Mouse (Mus musculus): Measurements from ENCODE around the gene Pten.

Gene Pten

GRCm38 (mm10) chr19:32756900-32757725 is at the start of gene Pten:
Gene Pten (plus strand): TSS chr19:32757497.
- in situ Hi-C loops (cut with MboI; ENCODE audit: low sequenced_read_pairs) = loop anchor here (10.0 kb wide), 2 partner anchors 198 to 468 kb away; no protein-coding TSS in a partner anchor

- in situ Hi-C loops (cut with MboI; ENCODE audit: low sequenced_read_pairs) = no loop called here
These were observed 48.3 kb upstream of the Pten start for GRCm38 (mm10) chr19:32708996-32709395.

GRCm38 (mm10) chr19:32710288-32710687 is 47.0 kb upstream of the Pten start:
- in situ Hi-C loops (cut with MboI; ENCODE audit: low sequenced_read_pairs) = loop anchor here (10.0 kb wide), 1 partner anchor 515 kb away; no protein-coding TSS in a partner anchor

- in situ Hi-C loops (cut with MboI; ENCODE audit: low sequenced_read_pairs) = loop anchor here (10.0 kb wide), 1 partner anchor 513 kb away; no protein-coding TSS in a partner anchor
These were observed 45.3 kb upstream of the Pten start for GRCm38 (mm10) chr19:32711761-32712541.

GRCm38 (mm10) chr19:32712588-32713042 is 44.7 kb upstream of the Pten start:
- in situ Hi-C loops (cut with MboI; ENCODE audit: low sequenced_read_pairs) = loop anchor here (10.0 kb wide), 1 partner anchor 512 kb away; no protein-coding TSS in a partner anchor

- in situ Hi-C loops (cut with MboI; ENCODE audit: low sequenced_read_pairs) = loop anchor here (10.0 kb wide), 1 partner anchor 511 kb away; no protein-coding TSS in a partner anchor
These were observed 43.8 kb upstream of the Pten start for GRCm38 (mm10) chr19:32713471-32713870.

GRCm38 (mm10) chr19:32715201-32715600 is 42.1 kb upstream of the Pten start:
- in situ Hi-C loops (cut with MboI; ENCODE audit: low sequenced_read_pairs) = loop anchor here (5.0 to 10.0 kb wide), 2 partner anchors 510 to 647 kb away; no protein-coding TSS in a partner anchor

- in situ Hi-C loops (cut with MboI; ENCODE audit: low sequenced_read_pairs) = loop anchor here (5.0 to 10.0 kb wide), 2 partner anchors 509 to 647 kb away; no protein-coding TSS in a partner anchor
These were observed 41.6 kb upstream of the Pten start for GRCm38 (mm10) chr19:32715681-32716080.

- in situ Hi-C loops (cut with MboI; ENCODE audit: low sequenced_read_pairs) = loop anchor here (5.0 to 10.0 kb wide), 2 partner anchors 507 to 645 kb away; no protein-coding TSS in a partner anchor
These were observed 39.7 kb upstream of the Pten start for GRCm38 (mm10) chr19:32717590-32717989.

- in situ Hi-C loops (cut with MboI; ENCODE audit: low sequenced_read_pairs) = no loop called here
These were observed 37.0 kb upstream of the Pten start for GRCm38 (mm10) chr19:32720319-32720718.

- in situ Hi-C loops (cut with MboI; ENCODE audit: low sequenced_read_pairs) = no loop called here
These were observed 33.5 kb upstream of the Pten start for GRCm38 (mm10) chr19:32723817-32724216.

- in situ Hi-C loops (cut with MboI; ENCODE audit: low sequenced_read_pairs) = no loop called here
These were observed 30.6 kb upstream of the Pten start for GRCm38 (mm10) chr19:32726451-32727325.

GRCm38 (mm10) chr19:32729785-32730184 is 27.5 kb upstream of the Pten start:
- in situ Hi-C loops (cut with MboI; ENCODE audit: low sequenced_read_pairs) = loop anchor here (10.0 kb wide), 1 partner anchor 505 kb away; no protein-coding TSS in a partner anchor

GRCm38 (mm10) chr19:32732922-32733321 is 24.4 kb upstream of the Pten start:
- in situ Hi-C loops (cut with MboI; ENCODE audit: low sequenced_read_pairs) = loop anchor here (10.0 kb wide), 1 partner anchor 502 kb away; no protein-coding TSS in a partner anchor

GRCm38 (mm10) chr19:32737844-32738243 is 19.5 kb upstream of the Pten start:
- in situ Hi-C loops (cut with MboI; ENCODE audit: low sequenced_read_pairs) = loop anchor here (10.0 kb wide), 1 partner anchor 497 kb away; no protein-coding TSS in a partner anchor

- in situ Hi-C loops (cut with MboI; ENCODE audit: low sequenced_read_pairs) = loop anchor here (10.0 kb wide), 1 partner anchor 495 kb away; no protein-coding TSS in a partner anchor
These were observed 17.6 kb upstream of the Pten start, which contains the start of gene Atad1 for GRCm38 (mm10) chr19:32739686-32740085. Gene Atad1 (minus strand): TSS chr19:32739786.

- in situ Hi-C loops (cut with MboI; ENCODE audit: low sequenced_read_pairs) = no loop called here
These were observed 16.5 kb upstream of the Pten start for GRCm38 (mm10) chr19:32740641-32741345.

- in situ Hi-C loops (cut with MboI; ENCODE audit: low sequenced_read_pairs) = no loop called here
These were observed 7.9 kb upstream of the Pten start for GRCm38 (mm10) chr19:32749425-32749824.

GRCm38 (mm10) chr19:32752357-32752756 is 4.9 kb upstream of the Pten start:
- in situ Hi-C loops (cut with MboI; ENCODE audit: low sequenced_read_pairs) = loop anchor here (10.0 kb wide), 2 partner anchors 202 to 472 kb away; no protein-coding TSS in a partner anchor

All from CH12F3 (cell line).